Mouse (Mus musculus) small intestine, adult 2 months (tissue): ENCODE results near the gene Tmeff1.

ENCODE experiments used
- CTCF ChIP-seq: fragments of 200-500 bp; IDR thresholded peaks from 2 replicates; pipeline ENCODE4 v1.5.1; 2012; ENCODE audit warnings: low read depth, mild to moderate bottlenecking, control low read depth, inconsistent platforms, low read length, moderate library complexity, mixed read lengths; ENCODE audit not compliant: insufficient replicate concordance, insufficient read length; ENCODE audit errors: extremely low read depth
- POLR2A ChIP-seq: fragments of 200-500 bp; IDR thresholded peaks from 2 replicates; pipeline ENCODE4 v1.6.1; 2012; ENCODE audit warnings: low read depth, mild to moderate bottlenecking, control low read depth, inconsistent platforms, low read length, moderate library complexity

- no peak for TF ChIP-seq CTCF
- no peak for TF ChIP-seq POLR2A
Measured at GRCm38 (mm10) chr4:48676570-48677185, 91.7 kb downstream of the Tmeff1 start.
